Mouse (Mus musculus) heart, adult 2 months (tissue): ENCODE results near the gene Cd244a.

Experiments
- CTCF ChIP-seq: fragments of 200-600 bp; IDR thresholded peaks from 2 replicates; pipeline ENCODE4 v1.8.1; 2022; ENCODE audit warnings: antibody characterized with exemption, mild to moderate bottlenecking, moderate library complexity
- POLR2A ChIP-seq: fragments of 200-500 bp; IDR thresholded peaks from 2 replicates; pipeline ENCODE4 v1.6.1; 2011; ENCODE audit warnings: mild to moderate bottlenecking, low read depth, low read length, control low read depth; ENCODE audit not compliant: insufficient read depth

DNA sequence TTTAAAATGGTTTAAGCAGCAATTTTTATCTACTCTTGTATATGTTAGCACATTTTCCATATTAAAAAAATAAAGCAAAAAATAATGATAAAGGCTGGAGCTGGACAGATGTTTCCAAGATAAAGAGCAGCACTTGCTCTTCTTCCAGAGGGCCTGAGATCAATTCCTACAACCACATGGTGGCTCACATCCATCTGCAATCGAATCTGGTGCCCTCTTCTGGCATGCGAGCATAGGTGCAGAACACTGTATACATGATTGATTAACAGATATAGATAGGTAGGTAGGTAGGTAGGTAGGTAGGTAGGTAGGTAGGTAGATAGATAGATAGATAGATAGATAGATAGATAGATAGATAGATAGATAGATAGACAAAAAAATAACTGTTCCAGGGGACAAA is 26.2 kb upstream of the Cd244a start:
- TF ChIP-seq POLR2A, result no peak
- 0 out of 2 replicates have a peak, but pooled peaks have one; percentile 6 for TF ChIP-seq CTCF
